Mouse (Mus musculus) embryonic fibroblast, embryonic 13.5 days (primary cell): ENCODE data around the gene Gm21973. TPM values are rescaled to one million over a fixed set of nuclear protein-coding genes. Genes with fewer than 3 reads are reported as not detected.

Experiments
- H3K27ac ChIP-seq: 2 replicates; pipeline ENCODE4 v1.5.1; 2012; ENCODE audit warnings: low read length, control low read depth, inconsistent platforms; ENCODE audit not compliant: insufficient read depth
- H3K4me1 ChIP-seq: 2 replicates; pipeline ENCODE4 v1.6.1; 2011; ENCODE audit warnings: low read length; ENCODE audit not compliant: control insufficient read depth, insufficient read depth
- H3K4me3 ChIP-seq: 2 replicates; pipeline ENCODE4 v1.5.1; 2011; ENCODE audit warnings: mild to moderate bottlenecking, control low read depth, low read length; ENCODE audit not compliant: insufficient read depth
- CTCF ChIP-seq: IDR thresholded peaks from 2 replicates; pipeline ENCODE4 v1.5.1; 2011; ENCODE audit warnings: mild to moderate bottlenecking, control low read depth, low read length, moderate library complexity, borderline replicate concordance; ENCODE audit not compliant: insufficient read depth
- POLR2A ChIP-seq: IDR thresholded peaks from 2 replicates; pipeline ENCODE4 v1.6.1; 2011; ENCODE audit warnings: low read depth, mild to moderate bottlenecking, control low read depth, low read length, moderate library complexity
- polyA plus RNA-seq: library from polyadenylated mRNA; stranded (reverse); fragments of >200 nt; gene quantifications from 2 replicates; pipeline ENCODE4 v1.2.4, GENCODE M21; 2011; ENCODE audit warnings: low read depth; ENCODE audit not compliant: missing spikeins, insufficient read length

Gm21973 gene
- polyA plus RNA-seq = not detected in 2 replicates

- H3K4me1 ChIP-seq = no peaks in the 10 kb centered on the region
- no peak within 1 kb of the TSS for H3K27ac ChIP-seq
- no peak for TF ChIP-seq CTCF
- no peak for TF ChIP-seq POLR2A
- no peak within 1 kb of the TSS for H3K4me3 ChIP-seq
Observed at GRCm38 (mm10) chr15:10325080-10325479, at the start of gene Gm21973. Gene Gm21973 (plus strand): TSS chr15:10325380.

GRCm38 (mm10) chr15:10276386-10276785, 48.8 kb upstream of the Gm21973 start:
- no peak overlapping the region for H3K27ac ChIP-seq
- no peak for TF ChIP-seq POLR2A
- TF ChIP-seq CTCF = no peak
- no peaks in the 10 kb centered on the region for H3K4me1 ChIP-seq
- no peak overlapping the region for H3K4me3 ChIP-seq

GRCm38 (mm10) chr15:10277461-10277860, 47.7 kb upstream of the Gm21973 start:
- Histone ChIP-seq H3K4me1 (no peaks in the 10 kb centered on the region), H3K4me3 (no peak overlapping the region), H3K27ac (no peak overlapping the region)
- no peak for TF ChIP-seq CTCF
- TF ChIP-seq POLR2A = no peak

- no peak for TF ChIP-seq CTCF
- TF ChIP-seq POLR2A = no peak
- Histone ChIP-seq H3K4me3 (no peak overlapping the region), H3K4me1 (no peaks in the 10 kb centered on the region), H3K27ac (no peak overlapping the region)
Observed at GRCm38 (mm10) chr15:10281546-10281945, 43.6 kb upstream of the Gm21973 start.

- TF ChIP-seq CTCF (no peak), POLR2A (no peak)
- H3K4me1 ChIP-seq = no peaks in the 10 kb centered on the region
- no peak overlapping the region for H3K4me3 ChIP-seq
- H3K27ac ChIP-seq = no peak overlapping the region
Observed at GRCm38 (mm10) chr15:10283661-10284060, 41.5 kb upstream of the Gm21973 start.

- no peak overlapping the region for H3K27ac ChIP-seq
- H3K4me3 ChIP-seq = no peak overlapping the region
- no peaks in the 10 kb centered on the region for H3K4me1 ChIP-seq
- TF ChIP-seq CTCF (no peak), POLR2A (no peak)
Observed at GRCm38 (mm10) chr15:10296570-10296969, 28.6 kb upstream of the Gm21973 start.

GRCm38 (mm10) chr15:10298058-10298457, 27.1 kb upstream of the Gm21973 start:
- Histone ChIP-seq H3K4me3 (no peak overlapping the region), H3K4me1 (no peaks in the 10 kb centered on the region), H3K27ac (no peak overlapping the region)
- TF ChIP-seq CTCF (no peak), POLR2A (no peak)

- H3K27ac ChIP-seq = no peak overlapping the region
- H3K4me1 ChIP-seq = no peaks in the 10 kb centered on the region
- TF ChIP-seq POLR2A (no peak), CTCF (no peak)
- H3K4me3 ChIP-seq = no peak overlapping the region
Observed at GRCm38 (mm10) chr15:10299467-10299866, 25.7 kb upstream of the Gm21973 start.

- no peak overlapping the region for H3K4me3 ChIP-seq
- no peaks in the 10 kb centered on the region for H3K4me1 ChIP-seq
- no peak for TF ChIP-seq POLR2A
- TF ChIP-seq CTCF = no peak
- H3K27ac ChIP-seq = no peak overlapping the region
Observed at GRCm38 (mm10) chr15:10306461-10306860, 18.7 kb upstream of the Gm21973 start.

GRCm38 (mm10) chr15:10311826-10312225, 13.4 kb upstream of the Gm21973 start:
- H3K27ac ChIP-seq = no peak overlapping the region
- no peaks in the 10 kb centered on the region for H3K4me1 ChIP-seq
- TF ChIP-seq CTCF = no peak
- no peak for TF ChIP-seq POLR2A
- no peak overlapping the region for H3K4me3 ChIP-seq
